Mouse (Mus musculus): ENCODE results near the gene Etaa1.
"Not testable (repeated sequence)": the region's sequence is repeated elsewhere in the genome, so short reads cannot be mapped to it uniquely, and the experiment has no call there.

Etaa1 gene

GRCm38 (mm10) chr11:17953231-17954134 lies at the start of gene Etaa1:
TSS of gene Etaa1 (minus strand) at chr11:17953875.
- peak; percentile 87 to 93 for DNase-seq

GRCm38 (mm10) chr11:17994151-17994550 lies 40.5 kb upstream of the Etaa1 start:
- no peak for DNase-seq

GRCm38 (mm10) chr11:17992311-17992710 lies 38.6 kb upstream of the Etaa1 start:
- no peak for DNase-seq

GRCm38 (mm10) chr11:17983331-17983730 lies 29.7 kb upstream of the Etaa1 start:
- DNase-seq = no peak

GRCm38 (mm10) chr11:17981246-17981645 lies 27.6 kb upstream of the Etaa1 start:
- DNase-seq = no peak

GRCm38 (mm10) chr11:17975581-17975980 lies 21.9 kb upstream of the Etaa1 start:
- no peak for DNase-seq

GRCm38 (mm10) chr11:17952791-17953190 lies 884 bp downstream of the Etaa1 start:
- DNase-seq = no peak

- no peak for DNase-seq
Observed at GRCm38 (mm10) chr11:17951336-17951735, 2.3 kb downstream of the Etaa1 start.

GRCm38 (mm10) chr11:17939168-17939567 lies 14.5 kb downstream of the Etaa1 start:
- no peak for DNase-seq

GRCm38 (mm10) chr11:17937931-17938330 lies 15.7 kb downstream of the Etaa1 start:
- no peak for DNase-seq

GRCm38 (mm10) chr11:17917905-17918304 lies 35.8 kb downstream of the Etaa1 start:
- DNase-seq = no peak

- DNase-seq = no peak
Observed at GRCm38 (mm10) chr11:17917101-17917500, 36.6 kb downstream of the Etaa1 start.

GRCm38 (mm10) chr11:17916486-17916885 lies 37.2 kb downstream of the Etaa1 start:
- DNase-seq = no peak

- not testable (repeated sequence) for DNase-seq
Observed at GRCm38 (mm10) chr11:17900996-17901395, 52.7 kb downstream of the Etaa1 start.
